Mouse (Mus musculus): ENCODE results near the gene Mrps6. TPM values are rescaled to one million over a fixed set of nuclear protein-coding genes. Genes with fewer than 3 reads are reported as not detected.
A peak's percentile ranks its signal among the peaks of the same experiment; 100 is the strongest.

Mrps6 gene
- polyA plus RNA-seq, 1 experiment from 2014 or later, result 293 TPM

DNA sequence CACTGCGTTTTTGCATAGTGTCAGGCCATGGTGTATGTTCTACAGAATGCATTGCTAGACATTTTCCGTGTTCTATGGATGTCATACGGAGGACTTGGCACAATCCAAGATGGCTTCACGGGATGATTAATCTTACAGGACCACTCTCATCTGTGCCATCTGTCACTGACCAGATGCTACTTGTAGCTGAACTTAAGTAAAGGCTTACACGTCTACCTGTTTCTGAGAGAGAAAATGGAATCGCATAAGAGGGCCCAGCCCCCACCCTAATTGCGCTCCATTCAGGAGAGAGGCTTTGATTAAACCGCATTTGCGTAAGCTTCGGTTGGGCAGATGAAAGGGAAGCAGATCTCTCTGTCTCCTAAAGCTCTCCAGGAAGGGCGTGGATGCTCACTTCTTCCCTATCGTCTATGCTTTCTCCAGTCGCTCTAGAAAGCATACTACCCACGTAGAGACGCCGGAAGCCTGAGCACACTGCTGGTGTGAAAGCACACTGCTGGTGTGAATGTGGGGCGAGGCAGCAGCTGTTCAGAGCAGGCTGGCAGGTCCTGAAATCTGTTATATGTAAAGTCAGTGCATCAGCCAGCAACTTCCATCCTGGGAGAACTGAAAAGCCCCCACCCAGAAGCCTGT lies 62.9 kb downstream of the Mrps6 start:
- CTCF ChIA-PET, result no interaction called here
- in situ Hi-C loops (cut with MboI; ENCODE audit: low pct_unique_long_range_greater_than_20kb), result no loop called here
- no peak for TF ChIP-seq CTCF (IDR thresholded peaks at IDR 0.05)
- no peak for DNase-seq (ENCODE audit: low read depth, low spot score)
- POLR2A ChIA-PET, result no interaction called here
- no peak for ATAC-seq
- H3K27me3 ChIP-seq, result no peaks in the 10 kb centered on the region

DNA sequence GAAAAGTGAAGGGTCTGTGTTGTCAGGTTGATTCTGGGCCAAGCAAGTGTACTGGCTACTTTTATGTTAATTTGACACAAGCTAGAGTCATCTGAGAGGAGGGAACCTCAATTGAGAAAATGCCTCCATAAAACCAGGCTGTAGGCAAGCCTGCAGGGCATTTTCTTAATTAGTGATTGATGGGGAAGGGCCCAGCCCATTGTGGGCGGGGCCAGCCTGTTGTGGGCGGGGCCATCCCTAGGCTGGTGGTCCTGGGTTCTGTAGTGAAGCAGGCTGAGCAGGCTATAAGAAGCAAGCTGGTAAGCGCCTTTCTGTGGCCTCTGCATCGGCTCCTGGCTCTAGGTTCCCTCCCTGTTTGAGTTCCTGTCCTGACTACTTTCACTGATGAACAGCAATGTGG lies 69.2 kb downstream of the Mrps6 start:
- ChIA-PET POLR2A (no interaction called here), CTCF (no interaction called here)
- DNase-seq (ENCODE audit: low read depth, low spot score) (no peak), ATAC-seq (no peak)
- H3K27me3 ChIP-seq, result no peaks in the 10 kb centered on the region
- in situ Hi-C loops (cut with MboI; ENCODE audit: low pct_unique_long_range_greater_than_20kb), result no loop called here
- no peak for TF ChIP-seq CTCF (IDR thresholded peaks at IDR 0.05)

DNA sequence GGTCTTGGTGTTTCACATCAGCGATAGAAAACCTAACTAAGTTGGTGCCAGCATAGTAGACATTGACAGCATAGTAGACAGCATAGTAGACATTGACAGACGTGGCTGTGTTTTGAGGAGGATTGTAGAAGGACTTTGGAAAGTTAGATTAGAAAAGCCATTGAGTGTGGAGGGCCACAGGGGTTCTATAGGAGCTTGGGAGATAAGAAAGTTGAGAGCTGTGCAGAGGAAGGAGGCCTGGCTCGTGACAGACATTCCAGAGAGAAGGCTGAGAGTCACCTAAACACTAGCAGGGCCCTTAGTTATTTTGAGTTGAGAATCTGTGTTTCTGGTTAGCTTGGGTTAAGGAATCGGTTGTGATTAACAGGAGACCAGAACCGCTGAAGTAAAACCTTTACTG lies 69.6 kb downstream of the Mrps6 start:
- ATAC-seq, result no peak
- no peak for DNase-seq (ENCODE audit: low read depth, low spot score)
- H3K27me3 ChIP-seq, result no peaks in the 10 kb centered on the region
- ChIA-PET CTCF (no interaction called here), POLR2A (no interaction called here)
- TF ChIP-seq CTCF (IDR thresholded peaks at IDR 0.05), result no peak
- in situ Hi-C loops (cut with MboI; ENCODE audit: low pct_unique_long_range_greater_than_20kb), result no loop called here

DNA sequence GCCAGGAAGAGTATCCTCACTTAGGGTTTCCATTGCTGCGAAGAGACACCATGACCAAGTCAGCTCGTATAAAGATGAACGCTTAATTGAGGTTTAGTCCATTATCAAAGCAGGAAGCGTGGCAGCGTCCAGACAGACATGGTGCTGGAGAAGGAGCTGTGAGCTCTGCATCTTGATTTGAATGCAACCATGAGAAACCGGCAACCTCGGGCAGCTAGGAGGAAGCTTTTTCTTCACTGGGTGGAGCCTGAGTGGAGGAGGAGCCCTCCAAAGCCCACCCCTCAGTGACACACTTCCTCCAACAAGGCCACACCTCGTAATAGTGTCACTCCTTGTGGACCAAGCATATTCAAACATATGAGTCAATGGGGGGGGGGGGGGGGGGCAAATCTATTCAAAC lies 71.8 kb downstream of the Mrps6 start:
- ATAC-seq (no peak), DNase-seq (ENCODE audit: low read depth, low spot score) (no peak)
- TF ChIP-seq CTCF (IDR thresholded peaks at IDR 0.05), result no peak
- in situ Hi-C loops (cut with MboI; ENCODE audit: low pct_unique_long_range_greater_than_20kb), result no loop called here
- ChIA-PET CTCF (no interaction called here), POLR2A (interaction anchor here (0.8 kb wide), 1 partner anchor 11 kb away, joined by 5 read pairs; no protein-coding TSS in a partner anchor)
- H3K27me3 ChIP-seq, result no peaks in the 10 kb centered on the region

GRCm38 (mm10) chr16:92132511-92132910 lies 74.4 kb downstream of the Mrps6 start:
- TF ChIP-seq CTCF (IDR thresholded peaks at IDR 0.05), result no peak
- in situ Hi-C loops (cut with MboI; ENCODE audit: low pct_unique_long_range_greater_than_20kb), result no loop called here
- ChIA-PET POLR2A (no interaction called here), CTCF (interaction anchor here (1.7 kb wide), 1 partner anchor 154 kb away, joined by 4 read pairs; no protein-coding TSS in a partner anchor)
- no peaks in the 10 kb centered on the region for H3K27me3 ChIP-seq
- DNase-seq (ENCODE audit: low read depth, low spot score) (no peak), ATAC-seq (no peak)

- ChIA-PET POLR2A (interaction anchor here (1.2 kb wide), 1 partner anchor 9 kb away, joined by 3 read pairs; no protein-coding TSS in a partner anchor), CTCF (interaction anchor here (1.3 kb wide), 1 partner anchor 8 kb away, joined by 4 read pairs; no protein-coding TSS in a partner anchor)
- no peaks in the 10 kb centered on the region for H3K27me3 ChIP-seq
- no peak for TF ChIP-seq CTCF (IDR thresholded peaks at IDR 0.05)
- in situ Hi-C loops (cut with MboI; ENCODE audit: low pct_unique_long_range_greater_than_20kb), result no loop called here
- ATAC-seq (no peak), DNase-seq (ENCODE audit: low read depth, low spot score) (no peak)
Observed at GRCm38 (mm10) chr16:92134148-92134764, 76.2 kb downstream of the Mrps6 start.

DNA sequence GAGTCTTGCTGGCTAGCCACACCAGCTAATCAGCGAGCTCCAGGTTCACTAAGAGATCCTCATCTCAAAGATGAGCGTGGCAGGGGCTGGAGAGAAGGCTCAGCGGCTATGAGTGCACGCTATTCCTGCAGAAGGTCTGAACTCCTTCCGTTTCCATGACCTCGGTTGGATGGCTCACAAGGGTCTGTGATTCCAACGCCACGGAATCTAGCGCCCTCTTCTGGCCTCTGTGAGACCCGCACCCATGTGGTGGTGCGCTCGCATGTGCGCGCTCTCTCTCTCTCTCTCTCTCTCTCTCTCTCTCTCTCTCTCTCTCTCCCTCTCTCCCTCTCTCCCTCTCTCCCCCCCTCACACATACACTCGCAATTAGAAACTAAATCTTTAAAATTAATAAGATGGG lies 78.2 kb downstream of the Mrps6 start:
- TF ChIP-seq CTCF (IDR thresholded peaks at IDR 0.05), result no peak
- DNase-seq (ENCODE audit: low read depth, low spot score), result no peak
- no peak for ATAC-seq
- H3K27me3 ChIP-seq, result no peaks in the 10 kb centered on the region
- POLR2A ChIA-PET, result no interaction called here
- in situ Hi-C loops (cut with MboI; ENCODE audit: low pct_unique_long_range_greater_than_20kb), result no loop called here
- CTCF ChIA-PET, result no interaction called here

DNA sequence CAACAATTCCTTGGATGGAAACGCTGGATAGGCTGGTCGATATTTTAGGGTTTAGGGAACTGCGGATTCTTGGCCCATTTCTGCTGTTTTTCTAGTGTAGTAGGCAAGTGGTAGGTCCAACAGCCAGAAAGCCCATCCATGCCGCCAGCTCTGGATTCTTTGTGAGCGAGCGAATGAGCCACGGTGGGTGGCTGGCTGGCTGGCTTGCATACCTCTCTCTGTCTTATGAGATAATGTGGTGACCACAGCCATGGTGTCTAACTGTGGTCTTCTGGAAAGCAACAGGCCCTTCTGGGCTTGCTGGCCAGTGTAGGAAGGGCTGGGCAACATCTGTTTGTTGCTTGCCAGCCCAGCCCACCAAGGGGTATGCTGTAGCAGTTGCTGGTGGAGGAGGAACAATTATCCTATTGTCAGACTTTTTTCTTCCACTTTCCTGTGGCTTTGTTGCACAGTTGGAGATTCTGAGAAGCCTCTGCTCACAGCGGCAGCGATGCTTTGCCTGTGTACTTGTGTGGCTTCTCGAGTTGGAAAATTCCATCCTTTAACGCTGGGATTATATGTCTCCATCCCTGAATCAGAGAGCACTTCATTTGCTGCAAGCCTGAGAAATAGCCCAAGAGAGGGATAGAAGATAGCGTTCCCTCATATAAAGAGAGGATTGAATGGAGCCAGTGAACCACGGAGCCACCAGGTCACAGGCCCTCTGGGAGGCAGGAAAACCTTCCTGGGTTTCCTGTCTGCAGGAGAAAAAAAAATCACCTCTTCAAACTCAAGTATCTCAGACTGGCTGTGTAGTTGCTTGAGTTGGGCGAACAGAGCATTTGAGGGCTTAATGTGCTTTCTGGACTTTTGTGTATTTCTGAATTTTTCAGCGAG lies 81.6 kb downstream of the Mrps6 start:
- CTCF ChIA-PET, result no interaction called here
- TF ChIP-seq CTCF (IDR thresholded peaks at IDR 0.05), result no peak
- ATAC-seq, result peak; percentile 69
- in situ Hi-C loops (cut with MboI; ENCODE audit: low pct_unique_long_range_greater_than_20kb), result no loop called here
- no peaks in the 10 kb centered on the region for H3K27me3 ChIP-seq
- peak; percentile 33 for DNase-seq (ENCODE audit: low read depth, low spot score)
- POLR2A ChIA-PET, result no interaction called here

GRCm38 (mm10) chr16:92140328-92140727 lies 82.3 kb downstream of the Mrps6 start:
- in situ Hi-C loops (cut with MboI; ENCODE audit: low pct_unique_long_range_greater_than_20kb), result no loop called here
- no peak for TF ChIP-seq CTCF (IDR thresholded peaks at IDR 0.05)
- ChIA-PET POLR2A (interaction anchor here (1.0 kb wide), 1 partner anchor 12 kb away, joined by 3 read pairs; no protein-coding TSS in a partner anchor), CTCF (no interaction called here)
- ATAC-seq (no peak), DNase-seq (ENCODE audit: low read depth, low spot score) (no peak)
- no peaks in the 10 kb centered on the region for H3K27me3 ChIP-seq

- in situ Hi-C loops (cut with MboI; ENCODE audit: low pct_unique_long_range_greater_than_20kb), result no loop called here
- no peak for TF ChIP-seq CTCF (IDR thresholded peaks at IDR 0.05)
- no peaks in the 10 kb centered on the region for H3K27me3 ChIP-seq
- ChIA-PET POLR2A (interaction anchor here (1.0 kb wide), 1 partner anchor 13 kb away, joined by 3 read pairs; no protein-coding TSS in a partner anchor), CTCF (no interaction called here)
- ATAC-seq (no peak), DNase-seq (ENCODE audit: low read depth, low spot score) (no peak)
Observed at GRCm38 (mm10) chr16:92141021-92141420, 83.0 kb downstream of the Mrps6 start.
